9 mouse cellular contexts compared by ENCODE assay signal in the genomic region with DNA sequence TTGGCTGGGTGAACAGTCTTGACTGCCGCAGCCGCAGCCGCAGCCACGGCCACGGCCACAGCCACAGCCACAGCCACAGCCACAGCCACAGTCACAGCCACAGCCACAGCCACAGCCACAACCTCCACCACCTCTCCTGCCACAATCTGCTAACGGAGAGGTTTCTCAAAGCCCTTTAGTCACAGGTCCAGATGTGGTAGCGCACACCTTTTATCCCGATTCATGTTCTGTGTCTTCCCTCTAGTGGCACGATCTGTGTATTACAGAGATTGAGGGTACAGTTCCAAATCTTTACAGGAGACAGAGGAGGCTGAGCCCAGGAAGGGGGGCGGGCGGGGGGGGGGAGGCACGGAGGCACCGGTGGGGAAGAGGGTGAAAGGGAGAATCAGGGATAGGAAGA. TPM values are rescaled to one million over a fixed set of nuclear protein-coding genes. Genes with fewer than 3 reads are reported as not detected.
DNase-seq lines count a peak whose midpoint lies in the region; ATAC-seq and TF ChIP-seq lines count a peak whose summit lies in the region.
"Had no signal": no experiment of that assay in that cellular context is flagged by ENCODE, and none has a peak within 500 bp of the region (broad histone marks: within the 10 kb centered on the region; RNA-seq: fewer than 3 reads in every experiment).

No protein-coding gene starts in this region.

- TF ChIP-seq POLR2A in testis, adult 2 months (IDR thresholded peaks at IDR 0.05; ENCODE audit: control insufficient read depth, low read depth, low read length) = no peak
- TF ChIP-seq POLR2A in lung, adult 2 months (IDR thresholded peaks at IDR 0.05; ENCODE audit: borderline replicate concordance, extremely low read depth, low read depth, low read length) = no peak

- peak; percentile 48 for DNase-seq in cerebellum, adult 11 months
- DNase-seq in testis, postnatal 14 days (ENCODE audit: low spot score) = no peak
- DNase-seq in embryo, embryonic 9.5 days (ENCODE audit: extremely low spot score) = peak; percentile 42
- peak; percentile 60 to 61 for DNase-seq in kidney, adult 8-10 months
- no peak for DNase-seq in lung, adult 2 months
- peak; percentile 52 for DNase-seq in stomach, postnatal 0 days (ENCODE audit: low spot score)

- no peak overlapping the region for H3K9ac ChIP-seq in stomach, postnatal 0 days (ENCODE audit: low read length)

- H3K4me3 ChIP-seq in testis, adult 2 months (ENCODE audit: control insufficient read depth, low read depth, low read length) = no peak overlapping the region
- H3K4me3 ChIP-seq in lung, adult 2 months (replicated peaks; ENCODE audit: extremely low read depth, low read depth, low read length) = no peak overlapping the region
- H3K4me3 ChIP-seq in stomach, postnatal 0 days (ENCODE audit: low read depth, low read length) = no peak overlapping the region

- H3K9me3 ChIP-seq in stomach, postnatal 0 days (ENCODE audit: control insufficient read depth, low read length) = no peaks in the 10 kb centered on the region

- no peaks in the 10 kb centered on the region for H3K36me3 ChIP-seq in testis, adult 2 months (ENCODE audit: control insufficient read depth, insufficient read depth, low read length)
- no peaks in the 10 kb centered on the region for H3K36me3 ChIP-seq in stomach, postnatal 0 days (ENCODE audit: control insufficient read depth, insufficient read depth, low read length)
- H3K36me3 ChIP-seq: G1E had no signal

- ATAC-seq in cerebellum, adult (ENCODE audit: insufficient number of reproducible peaks, low FRiP score, low TSS enrichment) = no peak
- peak; percentile 60 for ATAC-seq in stomach, postnatal 0 days (ENCODE audit: low FRiP score, low TSS enrichment)

- H3K4me1 ChIP-seq in testis, adult 2 months (ENCODE audit: control insufficient read depth, insufficient read depth, low read length) = no peaks in the 10 kb centered on the region; the same call in 1 of the 2 replicates
- no peaks in the 10 kb centered on the region; the same call in 1 of the 2 replicates for H3K4me1 ChIP-seq in lung, adult 2 months (ENCODE audit: control insufficient read depth, insufficient read depth, low read length)
- 0 out of 2 replicates have a peak, but pooled peaks cover 3% of the 10 kb centered on the region for H3K4me1 ChIP-seq in stomach, postnatal 0 days (replicated peaks; ENCODE audit: control insufficient read depth, insufficient read depth)

- TF ChIP-seq EP300 in stomach, postnatal 0 days (optimal IDR thresholded peaks at IDR 0.05) = no peak

- H3K27me3 ChIP-seq in testis, adult 2 months (ENCODE audit: control insufficient read depth, insufficient read depth, low read length) = peaks cover 2% of the 10 kb centered on the region; the same call in 1 of the 2 replicates
- H3K27me3 ChIP-seq in stomach, postnatal 0 days (ENCODE audit: control insufficient read depth, insufficient read depth, low read length) = no peaks in the 10 kb centered on the region

- peak; percentile 9; the same call in 1 of the 2 replicates for TF ChIP-seq CTCF in testis, adult 2 months (IDR thresholded peaks at IDR 0.05; ENCODE audit: control insufficient read depth, insufficient read depth, insufficient replicate concordance, low read depth, low read length)
- peak; percentile 47 for TF ChIP-seq CTCF in lung, adult 2 months (IDR thresholded peaks at IDR 0.05; ENCODE audit: insufficient read depth, low read length)
- TF ChIP-seq CTCF in stomach, postnatal 0 days (IDR thresholded peaks at IDR 0.05; ENCODE audit: low read depth) = peak; percentile 84

- no peak overlapping the region for H3K27ac ChIP-seq in testis, adult 2 months (ENCODE audit: control insufficient read depth, insufficient read depth, low read depth, low read length)
- H3K27ac ChIP-seq in stomach, postnatal 0 days (replicated peaks) = no peak overlapping the region

- no peak overlapping the region for H3K4me2 ChIP-seq in stomach, postnatal 0 days (replicated peaks; ENCODE audit: low read depth)

- WGBS in lung, adult 2 months = 35% methylated on average over 12 of the region's 13 CpGs
- 42% methylated on average over 11 of the region's 13 CpGs for WGBS in stomach, postnatal 0 days

RNA-seq across cellular contexts. Expression of gene Tacr2, which starts 9.3 kb away (rescaled TPM):
- 0.88 and 1.2 TPM in 2 replicates for polyA plus RNA-seq in testis, adult 2 months (2012; rRNA removed)
- polyA plus RNA-seq in lung, adult 2 months (2012; rRNA removed) = 0.76 and 0.96 TPM in 2 replicates
- polyA plus RNA-seq in stomach, postnatal 0 days (2015; fragmentation: Nextera tagmentation; extraction: Ambion mirVana) = 1.3 and 1.6 TPM in 2 replicates
- polyA plus RNA-seq: G1E had no signal

RNA-seq across cellular contexts. Expression of gene Tspan15, which starts 11.8 kb away (rescaled TPM):
- 2.7 and 3.6 TPM in 2 replicates for polyA plus RNA-seq in testis, adult 2 months (2012; rRNA removed)
- polyA plus RNA-seq in lung, adult 2 months (2012; rRNA removed) = 134 and 177 TPM in 2 replicates
- polyA plus RNA-seq in stomach, postnatal 0 days (2015; fragmentation: Nextera tagmentation; extraction: Ambion mirVana) = 97.4 and 112 TPM in 2 replicates

Comparison
In these comparisons a context has a peak if more than half of its experiments do, and no peak if none do; other contexts are left out.
1. DNase-seq: peak in cerebellum, adult 11 months (single experiment), embryo, embryonic 9.5 days (single experiment), kidney, adult 8-10 months (2 of 2) and stomach, postnatal 0 days (single experiment); none in testis, postnatal 14 days (single experiment) and lung, adult 2 months (single experiment).
2. CTCF ChIP-seq: peak in every context shown above with its lines; median percentile 84 in stomach, postnatal 0 days; 47 in lung, adult 2 months; 9 in testis, adult 2 months.
3. RNA of gene Tspan15, which starts 11.8 kb away (polyA plus RNA-seq): 134 to 177 TPM in lung, adult 2 months and 97.4 to 112 TPM in stomach, postnatal 0 days; 2.7 to 3.6 TPM in testis, adult 2 months; every median in the first group is over 10 times any median in the second.